Mouse (Mus musculus): ENCODE measurements around the gene Alox5ap. TPM values are rescaled to one million over a fixed set of nuclear protein-coding genes. Genes with fewer than 3 reads are reported as not detected.
A peak's percentile ranks its signal among the peaks of the same experiment; 100 is the strongest.

Gene Alox5ap
- 1 to 10 TPM; 9.4 to 10.0 TPM for total RNA-seq (2021)
- long read RNA-seq, experiment 1, transcript Alox5ap-201 (5 exons, 1,251 nt) = major isoform, 6 of 9 reads
- long read RNA-seq, experiment 1, partial matches to known transcripts = 1 of 9 reads
- long read RNA-seq, experiment 1, other reads (novel, unspliced or antisense) = 1 of 9 reads
- long read RNA-seq, experiment 2, transcript Alox5ap-201 (5 exons, 1,251 nt) = major isoform, 6 of 7 reads
- long read RNA-seq, experiment 2, partial matches to known transcripts = 0 of 7 reads
- long read RNA-seq, experiment 2, other reads (novel, unspliced or antisense) = 0 of 7 reads

DNA sequence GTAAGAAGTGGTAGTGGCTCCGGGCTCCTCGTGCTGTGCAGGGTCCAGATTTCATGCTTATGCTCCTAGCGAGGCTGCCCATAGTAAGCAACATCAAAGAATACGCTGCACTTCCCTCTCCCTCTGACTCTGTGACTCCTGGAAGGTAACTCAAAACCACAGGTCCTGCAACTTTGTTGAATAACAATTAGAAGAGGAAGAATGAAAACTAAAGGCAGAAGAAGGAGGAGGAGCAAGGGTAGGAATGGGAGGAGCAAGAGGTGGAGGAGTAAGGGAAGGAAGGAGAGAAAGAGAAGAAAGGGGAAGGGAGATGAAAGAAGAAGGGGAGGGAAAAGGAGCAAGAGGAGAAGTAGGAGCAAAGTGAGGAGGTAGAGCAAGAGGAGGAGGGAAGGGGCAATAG is at the start of gene Alox5ap:
TSS of gene Alox5ap (plus strand) at position 363 of the 400 bp plus-strand sequence.
- no peak for DNase-seq (ENCODE audit: low spot score in 2 of 2)

DNA sequence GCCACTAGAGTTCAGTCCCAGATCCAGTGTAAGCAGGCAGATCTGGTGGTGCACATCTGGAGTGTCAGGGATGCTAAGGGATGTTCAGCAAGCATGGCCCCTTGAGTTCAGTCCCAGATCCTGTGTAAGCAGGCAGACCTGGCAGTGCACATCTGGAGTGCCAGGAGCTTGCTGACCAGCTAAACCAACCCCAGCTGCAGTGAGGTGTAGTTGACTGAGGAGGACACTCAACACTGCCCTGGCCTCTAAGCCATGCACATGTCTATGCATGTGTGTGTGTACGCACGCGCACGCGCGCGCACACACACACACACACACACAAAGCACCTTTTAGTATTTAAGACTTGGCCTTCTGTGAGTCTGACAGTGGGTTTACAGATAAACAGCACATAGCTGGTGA is 49.0 kb upstream of the Alox5ap start:
- DNase-seq (ENCODE audit: low spot score in 2 of 2) = no peak

DNA sequence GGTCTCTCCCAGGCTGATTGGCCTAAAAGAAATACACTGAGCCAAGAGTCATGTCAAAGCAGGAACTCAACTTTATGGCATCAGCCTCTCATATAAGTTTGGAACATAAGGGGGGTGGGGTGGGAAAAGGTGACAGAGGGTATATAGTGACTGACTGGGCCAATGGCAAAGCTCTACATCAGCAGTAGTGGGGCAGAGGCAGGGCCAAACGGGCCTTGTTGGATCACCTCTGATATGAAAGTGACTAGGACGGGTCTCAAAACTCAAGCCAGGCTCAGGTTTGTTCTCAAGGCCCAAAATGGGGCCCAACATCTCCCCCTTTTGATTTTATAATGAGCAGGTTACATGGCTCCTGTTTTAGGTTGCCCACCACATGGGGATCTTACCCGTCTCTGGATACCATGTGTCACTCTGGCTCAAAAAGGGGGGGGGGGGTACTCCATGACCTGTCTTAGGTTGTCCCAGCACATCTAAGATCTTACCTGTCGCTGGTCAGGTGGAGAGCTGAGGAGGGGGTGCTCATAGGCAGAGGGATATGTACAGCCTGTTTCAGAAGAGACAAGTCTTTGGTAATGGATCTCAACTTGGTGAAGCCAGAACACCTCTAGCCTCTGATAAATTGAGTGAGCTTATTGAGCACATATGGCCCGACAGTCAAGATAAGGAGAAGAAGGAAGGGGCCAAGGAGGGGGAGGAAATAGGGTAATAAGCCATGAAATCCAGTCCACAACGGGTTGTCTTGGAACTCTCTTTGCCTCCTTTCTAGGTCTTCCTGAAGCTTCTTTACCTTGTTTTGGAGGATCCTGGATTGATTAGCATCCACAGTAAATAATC is 46.8 kb upstream of the Alox5ap start:
- no peak for DNase-seq (ENCODE audit: low spot score in 2 of 2)

DNA sequence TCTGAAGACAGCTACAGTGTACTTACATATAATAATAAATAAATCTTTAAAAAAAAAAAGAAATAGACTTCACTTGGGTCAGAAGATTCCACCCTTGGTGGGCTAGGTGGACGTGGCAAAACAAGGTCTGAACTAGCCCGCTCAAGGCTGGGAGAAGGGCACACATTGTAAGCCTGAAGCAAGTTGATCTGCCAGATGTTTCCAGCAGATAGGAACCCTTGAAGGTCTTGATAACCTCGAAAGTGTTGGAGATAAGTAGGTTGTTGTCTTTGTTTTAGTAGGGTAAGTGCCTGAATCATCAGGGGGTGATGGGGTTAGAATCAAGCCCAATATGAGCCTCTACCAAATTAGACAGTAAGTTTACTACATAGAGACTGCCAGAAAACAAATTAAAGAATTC is 45.1 kb upstream of the Alox5ap start:
- no peak for DNase-seq (ENCODE audit: low spot score in 2 of 2)

DNA sequence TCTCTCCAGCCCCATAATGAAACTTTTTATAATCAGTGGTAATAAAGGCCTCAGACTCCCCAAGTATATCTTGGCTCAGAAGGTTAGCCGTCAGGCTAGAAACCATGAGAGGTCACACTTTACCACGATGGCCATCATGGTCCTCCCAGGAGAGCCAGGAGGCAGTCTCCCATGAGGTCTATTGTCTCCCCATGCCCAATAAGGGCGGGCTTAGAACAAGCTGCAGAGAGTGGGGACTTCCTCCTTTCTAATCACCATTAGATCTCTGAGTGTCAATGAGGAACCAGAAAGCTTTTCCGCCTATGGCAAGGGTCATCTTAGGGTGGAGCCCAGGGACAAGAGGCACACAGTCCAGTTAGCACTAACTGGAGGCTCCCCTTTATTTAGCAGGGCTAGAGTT is 43.2 kb upstream of the Alox5ap start:
- no peak for DNase-seq (ENCODE audit: low spot score in 2 of 2)

DNA sequence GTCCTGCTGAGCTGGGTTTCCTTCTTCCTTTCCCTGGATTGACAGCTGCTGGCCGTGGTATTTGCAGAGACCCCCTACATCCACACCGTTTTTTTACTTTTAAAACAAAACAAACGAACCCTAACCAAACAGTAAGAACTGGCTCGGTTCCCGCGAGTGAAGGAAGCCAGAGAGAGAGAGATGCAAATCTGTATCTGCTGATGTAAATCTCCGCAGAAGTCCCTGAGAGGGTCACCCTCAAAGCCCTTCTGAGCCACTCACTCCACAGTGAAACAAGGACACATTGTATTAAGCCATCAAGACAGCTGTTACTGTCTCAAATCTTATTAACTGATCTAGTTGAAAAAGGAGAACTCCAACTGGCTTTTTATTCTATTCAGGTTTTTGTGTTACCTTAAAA is 39.9 kb upstream of the Alox5ap start:
- no peak for DNase-seq (ENCODE audit: low spot score in 2 of 2)

DNA sequence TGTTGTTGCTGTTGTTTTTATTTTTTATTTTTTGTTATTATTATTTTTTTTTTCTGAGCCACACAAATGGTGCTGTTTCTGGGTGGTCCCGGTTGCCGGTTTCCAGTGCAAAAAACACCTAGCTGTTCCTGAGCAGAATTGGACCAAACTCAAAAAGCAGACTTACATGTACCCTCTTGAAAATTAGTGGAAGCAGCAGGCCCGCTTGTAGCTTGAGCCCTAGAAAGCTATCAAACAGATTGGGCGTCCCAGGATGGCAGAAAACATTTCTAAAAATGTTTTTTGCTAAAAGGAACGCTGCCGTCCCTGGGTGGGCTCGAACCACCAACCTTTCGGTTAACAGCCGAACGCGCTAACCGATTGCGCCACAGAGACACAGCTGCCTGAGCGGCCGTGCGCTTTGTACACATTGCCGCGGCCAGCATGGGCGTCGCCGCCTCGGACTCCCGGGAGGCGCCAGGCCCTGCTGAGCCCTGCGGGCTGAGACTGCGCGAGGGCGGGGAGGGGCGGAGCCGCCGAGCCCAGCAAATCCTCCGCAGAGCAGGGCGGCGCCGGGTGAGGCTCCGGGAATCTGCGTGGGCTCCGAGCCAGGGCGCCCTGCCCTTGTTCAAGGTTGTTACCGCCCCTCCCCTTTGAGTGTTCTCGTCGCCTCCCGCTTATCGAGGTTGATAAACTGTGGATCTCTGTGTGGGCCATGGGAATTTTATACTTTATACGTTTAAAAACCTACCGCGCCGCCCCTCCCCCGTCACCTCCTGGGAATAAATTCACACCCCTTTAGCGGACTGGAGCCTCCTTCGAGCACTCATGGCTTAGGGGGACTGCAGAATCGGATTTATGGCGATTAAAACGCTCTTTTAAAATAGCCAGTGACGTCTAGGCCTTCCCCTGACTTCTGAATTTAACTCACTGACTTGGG is 35.6 kb upstream of the Alox5ap start:
- peak; percentile 99 for DNase-seq (ENCODE audit: low spot score in 2 of 2)

DNA sequence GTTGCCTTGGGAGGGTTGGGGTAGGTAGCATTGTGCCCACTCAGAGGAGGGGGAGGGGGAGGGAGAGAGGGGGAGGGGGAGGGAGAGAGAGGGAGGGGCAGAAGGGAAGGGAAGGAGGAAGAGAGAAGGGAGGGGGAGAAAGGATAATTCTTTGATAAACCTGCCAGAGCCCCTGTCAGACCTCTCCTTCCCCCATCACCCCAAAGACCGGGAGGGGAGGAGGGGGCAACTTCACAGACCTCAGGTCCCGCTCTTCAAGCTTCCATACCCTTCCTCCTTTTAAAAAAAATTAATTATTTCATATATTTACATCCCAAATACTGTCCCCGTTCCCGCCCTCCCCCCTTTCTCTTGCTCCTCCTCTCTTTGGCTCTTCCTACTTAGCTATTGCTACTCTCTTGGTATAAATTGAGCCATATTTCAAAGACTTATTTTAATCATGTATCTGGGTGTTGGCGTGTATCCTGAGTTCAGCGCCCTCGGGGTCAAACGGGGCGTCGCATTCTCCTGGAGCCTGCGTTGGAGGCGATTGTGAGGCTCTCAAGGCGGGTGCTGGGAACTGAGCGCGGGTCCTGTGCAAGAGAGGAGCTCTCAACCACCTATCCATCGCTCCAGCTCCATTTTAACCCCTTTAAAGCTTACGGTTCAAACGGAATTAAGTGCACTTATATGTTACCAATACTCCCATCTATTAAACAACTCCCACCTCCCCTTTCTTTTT is 34.8 kb upstream of the Alox5ap start:
- no peak for DNase-seq (ENCODE audit: low spot score in 2 of 2)

DNA sequence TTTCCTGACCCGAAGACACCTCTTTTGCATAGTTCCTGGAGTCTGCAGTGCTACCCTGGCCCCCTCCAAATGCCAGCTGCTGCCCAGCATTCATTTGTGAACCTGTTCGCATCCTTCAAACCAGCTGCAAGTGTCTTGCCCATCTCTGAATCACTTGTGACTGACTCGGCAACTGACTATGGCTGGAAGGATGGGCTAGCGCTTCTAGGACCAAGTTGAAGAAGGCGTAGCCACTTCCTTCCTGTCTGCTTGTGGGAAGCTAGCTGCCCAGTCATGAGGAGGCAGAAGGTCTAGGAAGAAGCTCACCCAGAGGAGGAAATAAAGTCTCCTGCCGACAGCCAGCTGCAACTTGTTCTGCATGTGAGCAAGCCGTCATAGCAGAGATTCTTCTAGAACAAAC is 29.6 kb upstream of the Alox5ap start:
- DNase-seq (ENCODE audit: low spot score in 2 of 2) = no peak

DNA sequence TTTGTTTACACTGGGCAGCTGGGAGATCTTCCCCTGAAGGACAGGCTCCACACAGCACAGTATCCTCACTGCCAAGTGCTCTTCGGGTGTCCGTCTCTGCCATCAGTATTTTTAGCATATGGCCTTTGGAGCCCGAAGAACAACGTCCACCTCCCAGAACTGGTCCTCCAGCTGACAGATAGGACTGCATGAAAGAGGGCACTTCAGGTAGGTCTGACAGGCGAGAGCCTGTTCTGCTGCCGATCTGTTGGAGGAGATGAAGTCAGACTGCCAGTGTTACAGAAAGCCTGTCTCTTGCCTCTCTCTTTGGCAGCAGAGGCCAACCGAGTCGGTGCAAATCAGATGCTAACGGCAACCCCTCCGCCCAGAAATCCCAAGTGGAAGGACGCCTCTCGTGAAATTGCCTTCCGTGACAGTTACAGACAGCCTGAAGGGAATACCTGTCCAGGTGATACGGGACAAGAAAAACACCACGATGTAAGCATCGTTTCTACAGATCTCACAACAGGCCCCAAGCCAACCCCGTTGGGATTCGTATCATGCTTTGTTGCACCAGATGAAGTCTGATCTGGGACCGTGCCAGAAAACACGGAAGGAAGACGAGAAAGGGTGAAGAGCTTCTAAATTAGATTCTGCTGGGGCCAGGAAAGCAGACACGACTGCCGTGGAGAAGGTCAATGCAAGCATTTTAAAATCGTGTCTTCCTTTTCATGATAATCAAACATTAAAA is 27.2 kb upstream of the Alox5ap start:
- DNase-seq (ENCODE audit: low spot score in 2 of 2) = no peak

DNA sequence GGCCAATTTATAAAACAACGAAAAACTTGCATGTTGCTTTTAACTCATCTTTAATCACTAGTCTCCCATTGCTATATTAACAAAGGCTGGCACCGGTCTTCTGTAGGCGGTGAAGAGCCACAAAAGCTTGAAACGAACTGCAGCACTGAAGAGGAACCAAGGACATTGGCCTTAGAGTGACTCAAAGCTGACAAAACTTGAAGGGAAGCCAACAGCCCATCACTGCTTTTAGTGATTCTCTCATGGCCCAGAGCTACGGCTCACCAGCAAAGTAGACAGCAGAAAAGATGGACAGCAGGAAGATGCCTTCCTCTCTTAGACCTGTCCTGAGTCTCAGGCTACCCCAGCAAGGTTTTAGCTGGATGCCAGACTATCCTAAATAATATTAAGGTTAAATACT is 22.1 kb upstream of the Alox5ap start:
- DNase-seq (ENCODE audit: low spot score in 2 of 2) = no peak

DNA sequence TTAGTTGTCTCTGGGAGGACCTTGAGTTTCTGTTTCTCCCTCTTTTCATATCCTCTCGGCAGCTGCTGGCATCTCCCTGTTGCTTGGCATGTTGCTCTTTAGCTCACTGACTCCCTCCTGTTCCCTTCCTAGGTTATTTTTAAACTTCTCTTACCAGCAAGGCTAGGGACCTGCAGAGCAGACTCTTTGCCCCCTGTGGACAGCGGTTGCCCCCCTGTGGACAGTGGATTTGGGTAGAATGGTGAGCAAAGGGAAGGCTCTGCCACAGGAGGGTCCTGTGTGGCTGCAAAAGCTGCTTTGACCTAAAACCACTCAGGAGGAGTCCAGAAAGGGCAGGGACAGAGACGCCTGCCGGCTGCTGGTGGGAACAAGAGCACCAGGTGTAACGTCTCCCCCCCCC is 21.5 kb upstream of the Alox5ap start:
- DNase-seq (ENCODE audit: low spot score in 2 of 2) = no peak

DNA sequence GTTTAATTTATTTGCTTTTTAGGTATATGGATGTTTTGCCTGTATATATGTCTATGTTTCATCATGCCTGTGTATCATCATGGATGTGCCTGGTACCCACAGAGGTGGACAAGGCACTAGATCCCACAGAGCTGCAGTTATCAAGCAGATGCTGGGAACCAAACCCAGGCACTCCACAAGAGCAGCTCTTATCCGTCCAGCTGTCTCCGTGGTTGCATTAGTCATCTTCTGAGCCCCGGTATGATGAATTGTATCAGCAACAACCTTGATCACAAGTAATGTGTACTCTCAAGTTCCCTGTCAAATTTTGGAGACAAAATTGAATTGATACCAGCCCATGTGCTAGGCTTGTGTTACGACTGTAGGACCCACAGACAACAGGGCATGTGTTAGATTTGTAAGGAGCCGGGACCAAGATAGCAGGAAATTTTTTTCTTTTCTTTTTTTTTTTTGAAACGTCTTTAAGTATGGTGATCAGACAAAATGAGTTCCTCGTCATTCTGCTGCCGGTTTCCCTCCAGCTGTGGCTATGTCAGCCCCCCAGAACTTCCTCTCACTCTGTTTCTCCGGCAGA is 19.1 kb upstream of the Alox5ap start:
- DNase-seq (ENCODE audit: low spot score in 2 of 2) = no peak

DNA sequence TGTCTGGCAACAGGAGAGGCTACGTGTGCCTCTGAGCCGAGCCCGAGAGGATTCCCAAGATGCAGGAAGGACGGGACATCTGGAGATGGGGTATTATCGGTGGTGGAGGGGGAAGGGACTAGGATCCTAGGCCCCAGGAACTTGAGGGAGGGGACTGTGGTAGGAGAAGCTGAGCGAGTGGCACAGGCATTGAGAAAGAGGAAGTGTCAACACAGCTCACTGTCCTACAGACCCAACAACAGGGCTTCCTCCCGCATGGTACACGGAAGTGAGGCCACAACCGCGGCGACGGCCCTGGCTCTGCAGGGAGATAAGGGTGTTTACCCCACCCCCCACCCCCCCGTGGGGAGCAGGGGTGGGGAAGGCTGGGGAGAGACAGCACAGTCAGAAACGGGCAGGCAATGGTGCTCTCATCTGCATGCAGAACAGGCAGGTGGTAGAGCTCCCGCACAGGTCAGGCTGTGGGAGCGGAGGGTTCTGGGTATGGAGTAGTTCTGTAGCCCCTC is 18.5 kb upstream of the Alox5ap start:
- DNase-seq (ENCODE audit: low spot score in 2 of 2) = no peak

DNA sequence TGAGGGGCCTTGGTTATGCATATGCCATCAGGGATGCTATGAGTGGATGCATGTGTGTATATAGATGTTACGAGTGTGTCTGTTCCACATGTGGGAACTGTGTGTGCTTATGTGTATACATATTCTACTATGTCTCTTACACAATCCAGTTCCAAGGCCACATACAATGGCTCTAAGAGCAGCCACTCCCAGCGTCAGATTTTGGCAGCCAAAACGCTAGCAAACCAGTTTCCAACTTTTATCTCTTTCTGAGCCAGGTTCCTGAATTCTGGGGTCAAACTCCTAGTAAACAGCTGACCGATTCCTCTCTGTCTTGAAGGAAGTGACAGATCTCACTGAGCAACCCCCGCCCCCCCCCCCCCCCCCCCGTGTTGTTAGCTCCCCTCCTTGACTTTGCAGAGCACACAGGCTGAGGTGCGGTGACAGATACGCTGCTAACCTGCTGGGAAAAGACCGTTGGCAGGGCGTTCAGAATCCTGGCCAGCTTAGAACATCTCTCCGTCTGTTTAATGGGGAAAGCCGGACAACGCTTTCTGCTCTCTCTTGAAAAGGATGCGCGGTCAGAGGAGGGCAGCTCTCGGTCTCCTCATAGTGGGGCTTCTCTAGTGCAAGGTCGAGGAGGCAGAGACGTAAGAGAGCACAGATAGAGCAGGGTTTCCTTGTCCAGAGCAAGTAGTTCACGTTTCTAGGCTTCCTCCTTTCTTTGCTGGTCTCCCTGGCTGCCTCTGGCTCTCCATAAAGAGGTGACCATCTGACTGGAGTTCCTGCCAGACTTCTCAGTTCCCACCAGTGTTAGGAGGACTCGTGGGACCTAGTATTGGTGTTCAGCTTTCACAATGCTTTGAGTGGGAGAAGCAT is 17.3 kb upstream of the Alox5ap start:
- no peak for DNase-seq (ENCODE audit: low spot score in 2 of 2)

DNA sequence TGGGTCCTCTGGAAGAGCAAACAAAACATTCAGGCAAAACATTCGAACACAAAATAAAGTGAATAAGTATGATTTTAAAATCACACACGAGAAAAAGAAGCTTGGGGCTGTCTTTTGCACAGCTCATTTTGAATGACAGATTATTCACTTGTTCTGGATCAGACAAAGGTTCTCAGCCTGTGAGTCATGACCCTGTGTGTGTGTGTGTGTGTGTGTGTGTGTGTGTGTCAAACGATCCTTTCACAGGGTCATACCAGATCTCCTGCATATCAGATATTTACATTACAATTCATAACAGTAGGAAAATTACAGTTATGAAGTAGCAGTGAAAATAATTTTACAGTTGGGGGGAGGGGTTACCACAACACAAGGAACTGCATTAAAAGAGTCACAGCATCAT is 12.3 kb upstream of the Alox5ap start:
- DNase-seq (ENCODE audit: low spot score in 2 of 2) = no peak

DNA sequence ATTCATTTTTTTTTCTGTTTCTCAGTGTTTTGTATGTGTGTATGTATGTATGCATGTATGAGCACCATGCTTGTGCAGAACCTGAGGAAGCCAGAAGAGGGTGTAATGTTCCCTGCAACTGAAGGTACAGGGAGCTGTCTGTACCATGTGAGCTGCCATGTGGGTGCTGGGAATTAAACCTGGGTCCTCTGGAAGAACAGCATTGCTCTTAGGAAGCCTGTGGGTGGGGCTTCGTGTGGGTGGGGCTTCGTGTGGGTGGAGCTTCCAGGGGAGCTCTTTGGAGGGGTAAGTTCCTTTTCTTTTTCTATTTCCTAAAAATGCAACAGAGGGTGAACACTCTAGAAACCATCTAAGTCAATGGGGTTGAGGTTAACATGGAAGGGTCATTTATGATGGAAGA is 11.1 kb upstream of the Alox5ap start:
- no peak for DNase-seq (ENCODE audit: low spot score in 2 of 2)

DNA sequence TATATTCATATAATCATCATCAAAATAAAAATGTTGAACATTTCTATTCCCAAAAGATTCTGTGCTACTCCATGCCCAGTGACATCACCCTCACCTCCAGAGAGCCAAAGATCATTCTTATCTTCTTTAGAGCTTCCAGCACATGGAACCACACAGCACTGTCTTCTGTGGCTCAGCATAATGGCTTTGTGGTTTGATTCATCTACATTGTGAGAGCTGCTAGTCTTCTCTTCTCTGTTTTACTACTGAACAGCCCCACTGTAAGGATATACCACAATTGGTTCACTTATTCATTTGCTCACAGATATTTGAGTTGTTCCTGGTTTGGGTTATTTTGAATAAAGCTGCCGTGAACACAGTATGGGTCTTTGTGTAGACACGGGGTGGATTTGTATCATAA is 9.0 kb upstream of the Alox5ap start:
- no peak for DNase-seq (ENCODE audit: low spot score in 2 of 2)

Measured in left cerebral cortex, adult 18-20 months (tissue).